Mouse (Mus musculus) T-helper 2 cell (primary cell): ENCODE results near the gene Msx1.

Experiments used
- in situ Hi-C: fragments of 300-600 bp; cut with MboI, MseI; formaldehyde crosslinking; loops from one replicate; pipeline ENCODE4 v1.15.1; 2025; ENCODE audit warnings: high pct_unique_total_duplicates

Gene Msx1

GRCm38 (mm10) chr5:37797251-37797650, 27.1 kb downstream of the Msx1 start:
- in situ Hi-C loops: loop anchor here (10.0 kb wide), 1 partner anchor 608 kb away; no protein-coding TSS in a partner anchor

- in situ Hi-C loops: loop anchor here (10.0 kb wide), 1 partner anchor 608 kb away; no protein-coding TSS in a partner anchor
Measured at GRCm38 (mm10) chr5:37796751-37797150, 27.6 kb downstream of the Msx1 start.

GRCm38 (mm10) chr5:37795691-37796090, 28.7 kb downstream of the Msx1 start:
- in situ Hi-C loops: loop anchor here (10.0 kb wide), 1 partner anchor 609 kb away; no protein-coding TSS in a partner anchor

DNA sequence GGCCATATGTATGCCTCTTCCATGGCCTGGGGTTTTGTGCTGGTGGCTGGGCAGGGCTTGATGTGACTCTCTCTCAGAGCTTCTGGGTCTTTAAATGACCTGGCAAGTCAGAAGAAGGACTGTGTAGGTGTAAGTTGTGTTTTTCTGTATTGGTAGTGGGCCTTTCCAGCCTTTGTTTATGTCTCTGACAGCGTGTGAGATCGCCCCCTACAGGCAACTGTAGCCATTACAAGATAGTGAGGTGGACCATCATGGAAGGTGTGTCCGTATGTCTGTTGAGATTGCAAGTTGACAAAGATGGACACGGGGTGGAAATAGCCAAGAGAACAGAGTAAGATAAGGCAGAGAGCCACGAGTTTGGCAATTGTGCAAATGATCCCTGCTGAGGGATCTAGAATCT, 32.2 kb downstream of the Msx1 start:
- in situ Hi-C loops: loop anchor here (10.0 kb wide), 1 partner anchor 613 kb away; no protein-coding TSS in a partner anchor

- in situ Hi-C loops: no loop called here
Measured at GRCm38 (mm10) chr5:37784847-37785391, 39.5 kb downstream of the Msx1 start.

- in situ Hi-C loops: no loop called here
Measured at GRCm38 (mm10) chr5:37783306-37783705, 41.1 kb downstream of the Msx1 start.

- in situ Hi-C loops: no loop called here
Measured at GRCm38 (mm10) chr5:37775681-37776080, 48.7 kb downstream of the Msx1 start.

- in situ Hi-C loops: no loop called here
Measured at GRCm38 (mm10) chr5:37774011-37774410, 50.4 kb downstream of the Msx1 start.

DNA sequence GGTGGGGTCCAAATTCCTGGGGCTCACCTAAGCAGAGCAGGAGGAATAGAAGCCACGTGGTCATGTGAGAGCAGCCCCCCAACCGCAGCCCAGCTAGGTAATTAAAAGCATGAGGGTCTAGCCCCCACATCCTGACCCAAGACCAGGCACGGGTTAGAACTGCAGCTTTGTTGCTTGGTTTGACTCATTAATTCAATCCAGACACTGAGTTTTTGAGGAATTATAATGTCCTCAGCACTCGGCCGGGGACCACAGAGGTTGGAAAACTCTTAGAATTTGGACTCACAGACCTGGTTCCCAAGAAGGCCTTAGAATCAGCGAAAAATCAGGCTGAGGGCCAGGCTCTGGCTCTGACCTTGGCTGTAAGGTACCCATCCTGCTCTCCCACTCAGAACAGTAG, 53.5 kb downstream of the Msx1 start:
- in situ Hi-C loops: no loop called here
